Mouse (Mus musculus) intestine, embryonic 16.5 days (tissue): Measurements from ENCODE around the gene Pcna. TPM values are rescaled to one million over a fixed set of nuclear protein-coding genes. Genes with fewer than 3 reads are reported as not detected.
"Not testable (repeated sequence)": the region's sequence is repeated elsewhere in the genome, so short reads cannot be mapped to it uniquely, and the experiment has no call there.

Experiments
- ATAC-seq: fragments of 200-750 bp; cut with Nextera tagmentation; 2 replicates; pipeline ENCODE4 v1.8.0; 2017; ENCODE audit warnings: moderate TSS enrichment, moderate library complexity
- H3K27ac ChIP-seq: fragments of 300-500 bp; sonication (generic); 2 replicates; pipeline ENCODE4 v1.5.1; 2014; ENCODE audit warnings: mild to moderate bottlenecking, low read length
- H3K27me3 ChIP-seq: fragments of 300-500 bp; sonication (generic); replicated peaks from 2 replicates; pipeline ENCODE4 v1.6.1; 2014; ENCODE audit warnings: low read length, control low read depth, mixed read lengths; ENCODE audit not compliant: control insufficient read depth, insufficient read depth
- H3K36me3 ChIP-seq: fragments of 300-500 bp; sonication (generic); 2 replicates; pipeline ENCODE4 v1.6.1; 2014; ENCODE audit warnings: low read length, control low read depth; ENCODE audit not compliant: control insufficient read depth, insufficient read depth
- H3K4me1 ChIP-seq: fragments of 300-500 bp; sonication (generic); 2 replicates; pipeline ENCODE4 v1.6.1; 2014; ENCODE audit warnings: low read length, control low read depth, mixed read lengths; ENCODE audit not compliant: control insufficient read depth, insufficient read depth
- H3K4me2 ChIP-seq: fragments of 300-500 bp; sonication (generic); 2 replicates; pipeline ENCODE4 v1.6.1; 2014; ENCODE audit warnings: low read depth, low read length, control low read depth
- H3K4me3 ChIP-seq: fragments of 300-500 bp; sonication (generic); 2 replicates; pipeline ENCODE4 v1.5.1; 2014; ENCODE audit warnings: mild to moderate bottlenecking, low read length
- H3K9ac ChIP-seq: fragments of 300-500 bp; sonication (generic); 2 replicates; pipeline ENCODE4 v1.6.1; 2014; ENCODE audit warnings: low read depth, low read length
- H3K9me3 ChIP-seq: fragments of 300-500 bp; sonication (generic); 2 replicates; pipeline ENCODE4 v1.6.1; 2016; ENCODE audit warnings: low read length, control low read depth; ENCODE audit not compliant: control insufficient read depth
- WGBS: fragments of 180-500 bp; shearing (Covaris S2); extraction: QIAGEN DNeasy Blood & Tissue Kit; methylation state at CpG from one replicate; pipeline ENCODE4 v1.1.7; 2014; 5-methylcytosine and 5-hydroxymethylcytosine counted together
- polyA plus RNA-seq: library from polyadenylated mRNA; unstranded; fragments of >200 nt; fragmentation: Nextera tagmentation; extraction: Ambion mirVana; gene quantifications from 2 replicates; pipeline ENCODE4 v1.2.1, GENCODE M21; 2015

Pcna gene
- polyA plus RNA-seq, 1 experiment from 2014 or later: 217 TPM

DNA sequence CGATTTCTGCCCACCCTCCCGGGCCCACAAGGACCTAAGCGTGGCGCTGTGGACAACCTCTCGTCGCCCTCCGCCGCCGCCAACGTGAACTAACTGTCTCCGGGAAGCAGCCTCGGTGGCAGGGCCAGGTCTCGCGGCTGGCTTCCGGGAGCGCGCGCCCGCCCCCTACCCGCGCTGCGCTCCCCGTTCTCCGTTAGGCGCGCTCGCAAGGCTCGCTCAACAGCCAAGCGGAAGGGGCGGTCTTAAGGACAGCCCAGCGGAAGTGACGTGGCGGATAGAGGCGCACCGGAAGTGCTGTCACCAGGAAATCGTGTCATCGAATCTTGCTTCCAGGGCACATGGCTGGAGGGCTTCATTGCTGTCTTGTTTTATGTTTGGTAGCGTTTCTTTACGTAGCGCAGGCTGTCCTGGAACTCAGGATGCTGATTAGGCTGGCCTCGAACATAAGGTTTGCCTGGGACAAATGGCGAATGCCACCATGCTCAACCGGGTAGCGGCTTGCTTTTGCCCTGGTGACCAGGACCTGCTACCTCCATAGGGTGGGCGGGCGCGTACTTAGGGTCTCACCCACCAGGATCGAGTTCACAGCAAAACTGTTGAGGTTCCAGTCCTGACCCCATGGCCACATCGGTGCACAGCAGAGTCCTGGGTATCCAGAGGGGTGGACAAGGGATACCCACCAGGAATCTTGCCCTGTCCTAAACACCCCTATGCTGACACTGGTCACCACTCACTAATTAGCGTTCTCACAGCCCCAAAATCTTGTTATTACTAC lies 5.4 kb downstream of the Pcna start, which contains the start of gene Tmem230:
Gene Tmem230 (minus strand): TSS at position 269 of the 775 bp plus-strand sequence.
- Histone ChIP-seq H3K9ac (peak within 1 kb of the TSS; percentile 70), H3K9me3 (no peaks in the 10 kb centered on the region), H3K36me3 (peaks cover 10% of the 10 kb centered on the region), H3K4me1 (peaks cover 10% of the 10 kb centered on the region), H3K4me2 (peak within 1 kb of the TSS; percentile 86), H3K27me3 (no peaks in the 10 kb centered on the region), H3K4me3 (peak within 1 kb of the TSS; percentile 56), H3K27ac (peak within 1 kb of the TSS; percentile 58)
- WGBS: 3% methylated on average over 50 of the region's 50 CpGs
- peak; percentile 94 for ATAC-seq

DNA sequence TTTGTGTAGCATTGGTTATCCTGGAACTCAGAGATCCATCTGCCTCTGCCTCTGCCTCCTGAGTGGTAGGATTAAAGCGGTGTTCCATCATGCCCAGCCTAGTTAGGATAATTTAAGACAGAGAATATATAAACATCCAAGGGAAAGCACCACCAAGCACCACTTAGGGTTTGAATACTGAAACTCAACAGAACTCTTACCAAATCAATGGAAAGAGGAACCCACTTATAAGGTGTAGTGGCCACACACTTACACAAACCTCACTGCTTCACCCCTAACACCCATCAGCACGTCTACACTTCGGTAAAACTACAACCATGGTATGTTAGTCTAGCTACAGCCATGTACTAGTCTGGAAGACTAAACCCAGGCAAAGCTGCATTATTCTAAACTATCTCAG lies 9.7 kb downstream of the Pcna start:
- Histone ChIP-seq H3K9me3 (no peaks in the 10 kb centered on the region), H3K4me2 (no peak overlapping the region)

DNA sequence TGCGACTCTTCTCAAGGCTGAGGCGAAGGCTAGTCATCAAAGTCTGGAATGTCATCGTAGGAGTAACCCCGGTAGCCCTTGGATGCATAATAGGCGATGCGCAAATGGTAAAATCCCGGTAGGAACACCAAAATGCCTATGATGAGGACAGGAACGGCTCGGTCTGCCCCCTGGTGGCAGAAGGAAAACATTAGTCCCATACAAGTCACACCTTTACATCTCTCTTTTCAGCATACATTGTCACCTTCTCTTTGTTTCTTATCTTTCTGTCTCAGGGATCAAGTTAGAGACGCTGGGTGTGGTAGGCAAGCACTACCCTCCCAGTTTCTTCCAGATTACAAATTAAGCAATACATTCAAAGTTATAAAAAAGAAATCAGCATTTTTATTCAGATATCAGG lies 12.7 kb downstream of the Pcna start:
- not testable (repeated sequence) for H3K27ac ChIP-seq, H3K9me3 ChIP-seq, H3K4me1 ChIP-seq, H3K27me3 ChIP-seq, ATAC-seq, H3K4me3 ChIP-seq, H3K36me3 ChIP-seq, H3K4me2 ChIP-seq, H3K9ac ChIP-seq
- WGBS: 33% methylated on average over 7 of the region's 10 CpGs

More for the DNA sequence above, 9.7 kb downstream of the Pcna start:
- no peak overlapping the region for H3K4me3 ChIP-seq
- H3K27ac ChIP-seq: no peak overlapping the region
- H3K9ac ChIP-seq: no peak overlapping the region
- ATAC-seq: no peak
- 83% methylated on average over 3 of the region's 3 CpGs for WGBS
- no peaks in the 10 kb centered on the region for H3K27me3 ChIP-seq
- peaks cover 10% of the 10 kb centered on the region for H3K4me1 ChIP-seq
- H3K36me3 ChIP-seq: peaks cover 10% of the 10 kb centered on the region

DNA sequence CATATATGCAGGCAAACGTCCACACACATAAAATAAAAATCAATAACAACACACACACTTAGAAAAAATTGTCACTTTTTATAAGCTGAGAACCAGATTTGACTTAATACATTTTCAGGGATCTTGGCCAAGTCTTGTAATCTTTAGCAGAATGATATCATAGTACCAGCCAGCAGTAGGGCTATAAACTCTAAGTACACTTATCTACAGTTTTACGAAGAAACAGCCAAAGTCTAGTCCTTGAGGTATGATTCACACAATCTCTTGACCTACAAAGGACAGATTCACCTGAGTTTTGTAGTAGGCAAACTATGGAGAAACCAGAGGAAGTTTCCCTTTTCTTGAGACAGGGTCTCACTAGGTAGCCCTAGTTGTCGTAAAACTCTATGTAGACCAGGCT lies 13.7 kb downstream of the Pcna start:
- H3K9me3 ChIP-seq, H3K4me3 ChIP-seq, H3K9ac ChIP-seq, H3K36me3 ChIP-seq, H3K4me2 ChIP-seq, H3K27me3 ChIP-seq: not testable (repeated sequence)
- peak; percentile 52 for ATAC-seq
- 67% methylated on average over 3 of the region's 3 CpGs for WGBS
- Histone ChIP-seq H3K27ac (peak overlapping the region; percentile 45), H3K4me1 (peaks cover 12% of the 10 kb centered on the region)

DNA sequence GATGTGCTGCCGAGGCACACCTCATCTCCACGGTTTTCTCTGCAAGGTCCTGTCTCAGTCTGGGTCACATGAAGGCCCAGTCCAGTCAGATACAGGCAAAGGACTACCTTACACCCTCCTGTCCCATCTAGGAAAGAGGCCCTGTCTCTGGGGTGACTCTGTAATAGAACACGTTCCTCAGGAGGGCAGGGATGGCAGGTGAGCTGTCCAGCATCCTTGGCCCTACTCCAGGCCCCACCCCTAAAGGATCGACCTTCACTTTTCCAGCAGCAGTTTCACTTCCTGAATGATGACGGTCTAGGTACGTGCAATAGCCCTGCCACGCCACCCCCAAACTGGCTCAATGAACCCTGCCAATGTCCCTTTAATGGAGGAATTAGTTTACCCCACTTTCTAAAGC lies 17.1 kb downstream of the Pcna start:
- Histone ChIP-seq H3K9me3 (no peaks in the 10 kb centered on the region), H3K4me2 (no peak overlapping the region), H3K4me1 (peaks cover 15% of the 10 kb centered on the region), H3K4me3 (no peak overlapping the region), H3K36me3 (no peaks in the 10 kb centered on the region), H3K27ac (peak overlapping the region; percentile 17), H3K9ac (no peak overlapping the region), H3K27me3 (no peaks in the 10 kb centered on the region)
- peak; percentile 66 for ATAC-seq
- WGBS: 51% methylated on average over 7 of the region's 7 CpGs

DNA sequence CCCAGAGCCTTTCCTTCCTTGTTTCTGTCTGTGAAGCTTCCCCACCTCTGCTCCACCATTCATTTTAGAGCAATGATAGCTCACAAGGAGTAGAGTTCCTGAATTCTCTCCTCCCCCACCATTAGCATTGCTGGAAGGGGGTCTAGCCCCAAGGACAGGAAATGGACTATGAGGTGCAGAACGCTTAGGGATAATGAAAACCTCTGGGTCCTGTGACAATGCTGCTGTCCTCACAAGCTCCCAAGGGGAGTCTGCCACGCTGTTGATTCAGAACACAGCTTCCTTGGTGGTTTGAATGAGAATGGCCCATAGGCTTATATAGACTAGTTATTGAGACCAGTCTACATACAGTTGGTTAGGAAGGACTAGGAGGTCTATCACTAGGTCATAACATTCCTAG lies 17.8 kb downstream of the Pcna start:
- ATAC-seq: no peak
- no peak overlapping the region for H3K9ac ChIP-seq
- H3K9me3 ChIP-seq: no peaks in the 10 kb centered on the region
- no peaks in the 10 kb centered on the region for H3K27me3 ChIP-seq
- peak overlapping the region; percentile 17 for H3K27ac ChIP-seq
- no peak overlapping the region for H3K4me2 ChIP-seq
- H3K4me3 ChIP-seq: no peak overlapping the region
- 45% methylated on average over 2 of the region's 2 CpGs for WGBS
- peaks cover 15% of the 10 kb centered on the region for H3K4me1 ChIP-seq
- H3K36me3 ChIP-seq: no peaks in the 10 kb centered on the region

DNA sequence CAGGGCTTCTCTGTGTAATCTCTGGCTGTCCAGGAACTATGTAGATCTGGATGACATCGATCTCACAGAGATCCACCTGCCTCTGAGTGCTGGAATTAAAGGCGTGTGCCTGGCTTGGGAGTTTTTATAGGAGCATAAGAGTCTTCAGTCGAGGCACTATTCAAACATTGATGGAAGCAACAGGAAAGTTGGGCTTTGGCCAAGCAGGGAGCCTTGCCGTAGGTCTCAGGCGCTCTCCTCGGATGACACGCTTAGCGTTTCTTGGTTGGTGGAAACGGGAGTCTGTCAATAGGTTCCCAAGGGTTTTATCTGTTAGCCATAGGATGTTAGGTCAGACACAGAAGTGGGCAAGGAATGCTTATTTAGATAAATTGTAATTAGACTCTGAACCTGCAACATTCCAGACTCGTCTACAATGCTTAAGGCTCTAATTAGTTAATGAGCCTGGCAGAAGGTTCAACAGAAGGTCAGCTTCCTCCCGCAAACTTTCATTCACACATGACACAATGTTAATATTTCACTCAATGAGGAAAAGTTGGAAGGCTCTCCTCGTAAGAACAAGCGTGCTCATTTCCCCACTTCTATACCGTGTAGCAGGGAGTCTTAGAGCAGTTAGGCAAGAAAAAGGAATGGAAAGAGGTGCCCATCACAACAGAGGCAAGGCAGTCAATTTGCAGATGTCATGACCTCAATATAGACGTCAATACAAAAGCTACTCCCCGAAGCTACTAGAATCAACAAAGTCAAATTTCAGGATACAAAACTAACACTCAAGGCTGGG lies 18.9 kb downstream of the Pcna start:
- WGBS: 37% methylated on average over 16 of the region's 16 CpGs
- H3K9ac ChIP-seq: no peak overlapping the region
- no peak overlapping the region for H3K4me2 ChIP-seq
- no peaks in the 10 kb centered on the region for H3K9me3 ChIP-seq
- peak overlapping the region; percentile 61 for H3K27ac ChIP-seq
- peak; percentile 51 for ATAC-seq
- H3K4me1 ChIP-seq: peaks cover 15% of the 10 kb centered on the region
- no peak overlapping the region for H3K4me3 ChIP-seq
- H3K36me3 ChIP-seq: no peaks in the 10 kb centered on the region
- H3K27me3 ChIP-seq: no peaks in the 10 kb centered on the region

DNA sequence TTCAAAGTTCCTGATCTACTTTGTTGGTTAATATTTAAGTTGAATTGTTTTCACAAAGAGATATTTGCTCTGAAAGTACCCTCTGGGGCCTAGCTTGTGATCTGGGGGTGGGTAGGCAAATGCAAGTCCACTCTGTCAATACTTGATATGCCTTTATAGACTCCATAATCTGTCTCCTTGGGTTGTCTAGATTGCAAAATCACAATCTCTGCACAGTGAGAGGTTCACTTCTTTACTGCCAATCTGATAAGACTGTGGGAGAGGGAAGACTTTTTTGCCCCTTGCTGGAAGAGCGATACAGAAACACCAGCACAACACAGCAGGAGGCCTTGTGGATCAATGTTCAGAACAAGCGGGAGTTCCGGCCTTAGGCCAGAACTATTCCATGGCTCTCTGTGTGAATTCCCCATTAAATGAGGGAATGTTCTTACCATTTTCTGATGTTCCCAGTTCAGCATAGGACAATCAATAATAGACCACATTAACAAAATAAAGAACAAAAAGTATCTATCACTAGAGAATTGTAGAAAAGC lies 20.6 kb downstream of the Pcna start:
- H3K27ac ChIP-seq: peak overlapping the region; percentile 15; the same call in 1 of the 2 replicates
- H3K9ac ChIP-seq: no peak overlapping the region
- WGBS: 62% methylated on average over 3 of the region's 3 CpGs
- no peak overlapping the region for H3K4me2 ChIP-seq
- no peaks in the 10 kb centered on the region for H3K9me3 ChIP-seq
- no peaks in the 10 kb centered on the region for H3K27me3 ChIP-seq
- no peak overlapping the region for H3K4me3 ChIP-seq
- H3K4me1 ChIP-seq: peaks cover 9% of the 10 kb centered on the region
- peak; percentile 68 for ATAC-seq
- no peaks in the 10 kb centered on the region for H3K36me3 ChIP-seq

DNA sequence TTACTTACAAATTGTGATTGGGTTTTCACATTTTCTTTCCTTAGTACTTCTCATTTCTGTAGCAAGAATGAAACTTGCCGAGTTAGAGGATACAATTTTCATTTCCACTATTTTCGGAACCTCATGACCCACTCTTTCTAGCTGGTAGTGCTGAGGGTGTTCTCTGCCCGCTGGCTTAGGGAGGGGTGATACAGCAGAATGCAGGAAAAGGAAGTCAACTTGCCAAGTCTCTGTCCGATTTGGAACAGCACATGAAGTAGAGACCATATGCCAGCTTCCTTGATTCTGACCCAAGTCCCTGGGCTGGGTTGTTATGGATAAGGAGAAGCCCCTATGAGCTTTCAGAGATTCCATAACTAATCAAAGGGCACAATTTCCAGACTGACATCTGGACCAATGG lies 28.8 kb downstream of the Pcna start:
- H3K4me2 ChIP-seq: no peak overlapping the region
- H3K27ac ChIP-seq: no peak overlapping the region
- no peak overlapping the region for H3K4me3 ChIP-seq
- no peak overlapping the region for H3K9ac ChIP-seq
- no peaks in the 10 kb centered on the region for H3K4me1 ChIP-seq
- ATAC-seq: no peak
- WGBS: 82% methylated on average over 4 of the region's 4 CpGs
- no peaks in the 10 kb centered on the region for H3K9me3 ChIP-seq
- no peaks in the 10 kb centered on the region for H3K27me3 ChIP-seq
- H3K36me3 ChIP-seq: no peaks in the 10 kb centered on the region
